Mouse (Mus musculus): ENCODE data around the gene Dnajc15.
"Not testable (repeated sequence)": the region's sequence is repeated elsewhere in the genome, so short reads cannot be mapped to it uniquely, and the experiment has no call there.

- not testable (repeated sequence) for TF ChIP-seq CTCF (IDR thresholded peaks at IDR 0.05; ENCODE audit: borderline replicate concordance, insufficient read depth, low read length); POLR2A (IDR thresholded peaks at IDR 0.05; ENCODE audit: low read depth, low read length)
These were observed 3.0 kb upstream of the Dnajc15 start for GRCm38 (mm10) chr14:77877876-77878275.

Measured in embryonic fibroblast, embryonic 13.5 days (primary cell).